Mouse (Mus musculus) bone marrow, adult 2 months (tissue): ENCODE data around the gene Pik3r3.

Experiments used
- CTCF ChIP-seq: fragments of 200-500 bp; IDR thresholded peaks from 2 replicates; pipeline ENCODE4 v1.5.1; 2011; ENCODE audit warnings: low read length, control low read depth; ENCODE audit not compliant: control insufficient read depth, insufficient read depth
- POLR2A ChIP-seq: fragments of 200-500 bp; IDR thresholded peaks from 2 replicates; pipeline ENCODE4 v1.6.1; 2011; ENCODE audit warnings: low read depth, mild to moderate bottlenecking, control low read depth, low read length, borderline replicate concordance; ENCODE audit not compliant: control insufficient read depth

DNA sequence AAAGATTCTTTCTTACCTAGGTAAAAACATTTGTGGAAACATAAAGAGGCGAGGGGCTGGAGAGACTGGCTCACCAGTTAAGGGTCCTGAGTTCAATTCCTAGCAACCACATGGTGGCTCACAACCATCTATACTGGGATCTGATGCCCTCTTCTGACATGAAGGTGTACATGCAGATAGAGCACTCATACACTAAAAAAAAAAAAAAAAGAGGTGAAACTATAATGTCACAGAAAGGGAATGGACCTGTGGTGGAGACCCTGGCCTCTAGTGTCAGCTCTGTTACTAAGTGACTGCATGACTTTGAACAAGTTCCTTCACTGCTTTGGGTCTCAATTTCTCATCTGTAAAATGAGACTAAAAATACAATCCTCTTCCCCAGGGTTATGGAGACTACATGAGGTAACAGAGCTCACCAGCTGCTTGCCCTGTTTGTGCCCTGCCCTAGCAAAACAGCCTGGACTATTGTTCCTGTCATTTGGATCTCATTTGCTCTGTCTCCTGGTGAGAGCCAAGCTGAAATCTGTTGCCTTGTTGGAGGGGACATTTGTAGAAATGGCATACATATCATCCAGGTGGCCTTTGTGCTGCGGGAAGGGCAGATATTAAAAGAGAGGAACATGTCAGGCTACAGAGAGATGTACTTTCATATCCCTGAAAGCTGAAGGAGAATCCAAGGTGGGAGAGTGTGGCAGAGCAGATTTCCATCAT is 5.4 kb upstream of the Pik3r3 start:
- TF ChIP-seq POLR2A (no peak), CTCF (no peak)
